Mouse (Mus musculus) spleen, postnatal 36 days (tissue): ENCODE measurements around the gene Nat10.
A peak's percentile ranks its signal among the peaks of the same experiment; 100 is the strongest.

Source experiments
- DNase-seq, 2 experiments: peaks; one replicate each; pipeline ENCODE4 v3.0.0; 2022; ENCODE audit warnings: low spot score in 2 of 2, mixed read lengths in 1 of 2

Nat10 gene

GRCm38 (mm10) chr2:103760906-103761716, at the start of gene Nat10:
Gene Nat10 (minus strand): TSS chr2:103761270.
- peak; percentile 97 for DNase-seq

- DNase-seq: no peak
These were observed 49.3 kb upstream of the Nat10 start for GRCm38 (mm10) chr2:103810412-103810811.

- no peak for DNase-seq
These were observed 47.4 kb upstream of the Nat10 start for GRCm38 (mm10) chr2:103808466-103808865.

GRCm38 (mm10) chr2:103803770-103804530, 42.9 kb upstream of the Nat10 start:
- DNase-seq: no peak

- DNase-seq: no peak
These were observed 41.4 kb upstream of the Nat10 start for GRCm38 (mm10) chr2:103802422-103802821.

- peak; percentile 88 to 90 for DNase-seq
These were observed 36.5 kb upstream of the Nat10 start, which contains the start of gene Caprin1 for GRCm38 (mm10) chr2:103797491-103798009. Gene Caprin1 (minus strand): TSS chr2:103797649.

- DNase-seq: peak; percentile 78 to 81
These were observed 35.9 kb upstream of the Nat10 start for GRCm38 (mm10) chr2:103796861-103797466.

GRCm38 (mm10) chr2:103796211-103796860, 35.3 kb upstream of the Nat10 start:
- DNase-seq: peak; percentile 61 to 67

GRCm38 (mm10) chr2:103795843-103796210, 34.8 kb upstream of the Nat10 start:
- DNase-seq: peak; percentile 84 to 85

GRCm38 (mm10) chr2:103792009-103792408, 30.9 kb upstream of the Nat10 start:
- DNase-seq: no peak

GRCm38 (mm10) chr2:103785735-103786134, 24.7 kb upstream of the Nat10 start:
- peak in 1 of 2 experiments; percentile 11 for DNase-seq

GRCm38 (mm10) chr2:103784621-103785020, 23.6 kb upstream of the Nat10 start:
- DNase-seq: peak in 1 of 2 experiments; percentile 5

- no peak for DNase-seq
These were observed 1.4 kb upstream of the Nat10 start for GRCm38 (mm10) chr2:103762492-103762891.

GRCm38 (mm10) chr2:103761993-103762392, 923 bp upstream of the Nat10 start:
- no peak for DNase-seq

- DNase-seq: no peak
These were observed 649 bp downstream of the Nat10 start for GRCm38 (mm10) chr2:103760421-103760820.

- DNase-seq: no peak
These were observed 5.5 kb downstream of the Nat10 start for GRCm38 (mm10) chr2:103755458-103756085.

- no peak for DNase-seq
These were observed 6.5 kb downstream of the Nat10 start for GRCm38 (mm10) chr2:103754614-103755013.

GRCm38 (mm10) chr2:103751771-103752170, 9.3 kb downstream of the Nat10 start:
- DNase-seq: no peak

- no peak for DNase-seq
These were observed 12.0 kb downstream of the Nat10 start for GRCm38 (mm10) chr2:103749091-103749490.

- DNase-seq: no peak
These were observed 13.2 kb downstream of the Nat10 start for GRCm38 (mm10) chr2:103747891-103748290.

- DNase-seq: no peak
These were observed 14.3 kb downstream of the Nat10 start for GRCm38 (mm10) chr2:103746761-103747160.
